Mouse (Mus musculus) layer of hippocampus, adult 9-11 months (tissue): ENCODE measurements around the gene Olfr699.
"Not testable (repeated sequence)": the region's sequence is repeated elsewhere in the genome, so short reads cannot be mapped to it uniquely, and the experiment has no call there.

Experiments used
- DNase-seq: peaks from one replicate; pipeline ENCODE4 v3.0.0; 2022

The Olfr699 gene

DNA sequence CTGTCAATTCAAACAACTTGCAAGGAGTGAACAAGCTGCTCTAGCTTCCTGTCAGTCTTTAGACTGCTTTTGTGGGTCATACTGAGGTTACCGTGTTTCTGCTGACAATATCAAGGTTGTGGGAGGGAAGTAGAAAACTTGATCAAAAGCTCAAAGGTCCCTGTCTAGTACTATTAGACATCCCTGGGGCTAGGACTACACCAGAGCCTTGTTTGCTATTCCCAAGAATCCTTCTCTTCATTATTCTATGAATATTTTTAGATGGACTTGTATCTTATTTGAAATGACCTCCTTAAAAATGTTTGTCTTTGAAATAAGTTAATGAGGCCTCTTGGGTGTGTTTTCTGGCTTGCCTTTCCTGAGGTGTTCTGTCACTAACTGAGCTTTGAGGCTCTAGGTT is at the start of gene Olfr699:
Gene Olfr699 (minus strand): TSS at position 101 of the 400 bp plus-strand sequence.
- DNase-seq = no peak

DNA sequence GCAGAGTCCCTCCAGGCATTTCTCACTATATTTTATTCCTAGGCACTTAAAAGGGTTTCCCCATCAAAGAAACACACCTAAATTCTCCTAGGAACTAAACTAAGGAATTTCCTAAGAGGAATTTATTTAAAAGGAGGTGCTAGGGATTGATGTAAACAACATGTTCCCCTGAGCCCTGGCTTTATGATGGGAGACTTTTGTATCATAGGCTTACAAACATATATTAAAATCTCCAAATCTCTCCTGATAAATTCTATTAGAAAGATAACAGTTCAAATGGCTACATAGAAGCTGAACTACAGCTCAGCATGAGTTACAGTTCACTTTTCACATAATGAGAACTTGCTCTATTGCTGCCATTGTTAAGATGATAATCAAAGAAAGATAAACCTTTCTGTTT is 40.8 kb upstream of the Olfr699 start, which contains the start of gene Olfr702:
Gene Olfr702 (minus strand): TSS at position 101 of the 400 bp plus-strand sequence.
- no peak for DNase-seq

GRCm38 (mm10) chr7:106818414-106818813 is 25.4 kb upstream of the Olfr699 start:
- no peak for DNase-seq

DNA sequence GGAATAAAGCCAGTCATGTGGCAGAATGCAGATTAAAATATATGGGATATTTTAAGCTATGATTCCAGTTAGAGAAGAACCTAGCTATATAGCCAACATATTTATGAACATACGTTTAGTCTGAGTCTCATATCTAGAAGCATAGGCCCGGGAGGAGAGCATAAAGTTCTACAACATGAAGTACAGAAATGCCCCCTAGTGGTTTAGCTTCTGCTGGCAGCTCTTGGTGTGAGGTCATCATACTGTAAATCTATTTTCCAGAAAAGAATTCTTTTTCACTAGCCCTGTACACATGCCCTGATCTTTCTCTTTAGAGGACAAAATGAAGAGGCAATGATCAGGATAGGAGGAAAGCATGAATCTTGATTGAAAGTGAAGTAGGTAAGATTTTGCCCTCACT is 22.8 kb upstream of the Olfr699 start:
- DNase-seq = no peak

DNA sequence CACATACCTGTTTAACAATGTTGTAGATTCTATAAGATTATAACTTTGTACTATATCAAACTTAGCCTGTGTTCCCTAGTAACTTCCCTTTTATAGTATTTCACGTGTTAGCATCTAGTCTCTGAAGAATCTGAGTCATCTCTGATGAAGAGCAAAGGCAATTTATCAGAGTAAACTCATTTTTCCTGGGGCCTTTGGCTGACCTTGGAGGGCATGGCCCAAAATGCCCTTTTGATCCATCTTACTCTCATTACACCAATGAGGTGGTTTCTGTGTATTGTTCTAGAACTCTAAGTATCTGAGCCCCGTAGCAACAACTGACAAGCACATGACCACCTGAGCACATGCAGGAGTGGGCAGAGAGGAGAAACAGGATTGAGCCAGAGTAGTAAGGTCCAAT is 20.8 kb upstream of the Olfr699 start, which contains the start of gene Olfr701:
Gene Olfr701 (plus strand): TSS at position 301 of the 400 bp plus-strand sequence.
- no peak for DNase-seq

- no peak for DNase-seq
Observed at GRCm38 (mm10) chr7:106808734-106809133, 15.7 kb upstream of the Olfr699 start, which contains the start of gene Olfr700. Olfr700 (minus strand) TSS chr7:106808834.

DNA sequence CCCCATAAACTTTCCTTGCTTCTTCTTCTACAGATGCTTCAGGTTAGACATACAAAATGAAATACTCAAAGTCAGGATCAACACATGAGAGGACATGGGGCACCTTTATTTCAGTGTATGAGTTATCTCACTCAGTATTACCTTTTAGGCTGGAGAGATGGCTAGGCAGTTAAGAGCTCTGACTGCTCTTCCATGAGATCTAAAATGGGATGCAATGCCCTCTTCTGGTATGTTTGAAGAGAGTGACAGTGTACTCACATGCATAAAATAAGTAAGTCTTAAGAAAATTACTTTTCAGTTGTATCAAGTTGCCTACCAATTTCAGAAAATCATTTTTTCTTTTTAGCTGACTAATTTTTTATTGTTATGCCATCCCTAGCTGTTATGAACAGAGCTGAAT is 4.7 kb downstream of the Olfr699 start:
- no peak for DNase-seq

GRCm38 (mm10) chr7:106761008-106761407 is 32.0 kb downstream of the Olfr699 start:
- DNase-seq = not testable (repeated sequence)

DNA sequence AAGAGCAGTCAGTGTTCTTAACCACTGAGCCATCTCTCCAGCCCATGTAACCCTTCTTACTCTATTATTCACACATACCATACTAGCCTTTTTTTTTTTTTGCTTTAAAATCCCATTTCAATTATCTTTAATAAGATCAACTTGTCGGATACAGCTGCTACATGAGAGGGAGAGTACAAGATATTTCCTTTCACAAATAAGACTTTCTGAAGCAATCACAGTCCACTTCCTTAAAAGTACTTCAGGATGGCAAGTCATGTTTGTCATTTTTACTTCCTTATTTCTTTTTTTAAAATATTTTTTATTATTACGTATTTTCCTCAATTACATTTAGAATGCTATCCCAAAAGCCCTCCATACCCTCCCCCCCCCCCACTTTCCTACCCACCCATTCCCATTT is 34.2 kb downstream of the Olfr699 start:
- DNase-seq = no peak

GRCm38 (mm10) chr7:106755297-106755696 is 37.7 kb downstream of the Olfr699 start, which contains the start of gene Olfr698:
Olfr698 (minus strand) TSS chr7:106755397.
- DNase-seq = no peak

- no peak for DNase-seq
Observed at GRCm38 (mm10) chr7:106745811-106746210, 47.2 kb downstream of the Olfr699 start.

- no peak for DNase-seq
Observed at GRCm38 (mm10) chr7:106742343-106742742, 50.7 kb downstream of the Olfr699 start, which contains the start of gene Olfr697. Olfr697 (minus strand) TSS chr7:106742443.
